Mouse (Mus musculus): Measurements from ENCODE around the gene Got2.

- TF ChIP-seq POLR2A (IDR thresholded peaks at IDR 0.05; ENCODE audit: borderline replicate concordance, insufficient read depth, low read length) = no peak
- no peak for TF ChIP-seq CTCF (IDR thresholded peaks at IDR 0.05; ENCODE audit: borderline replicate concordance, insufficient read depth, low read depth, low read length)
Observed at GRCm38 (mm10) chr8:95837266-95837665, 51.1 kb downstream of the Got2 start.
